Mouse (Mus musculus) embryonic fibroblast, embryonic 13.5 days (primary cell): ENCODE measurements around the gene Vmn1r173. TPM values are rescaled to one million over a fixed set of nuclear protein-coding genes. Genes with fewer than 3 reads are reported as not detected.
"Not testable (repeated sequence)": the region's sequence is repeated elsewhere in the genome, so short reads cannot be mapped to it uniquely, and the experiment has no call there.

Experiments used
- H3K27ac ChIP-seq: 2 replicates; pipeline ENCODE4 v1.5.1; 2012; ENCODE audit warnings: low read length, control low read depth, inconsistent platforms; ENCODE audit not compliant: insufficient read depth
- H3K4me1 ChIP-seq: 2 replicates; pipeline ENCODE4 v1.6.1; 2011; ENCODE audit warnings: low read length; ENCODE audit not compliant: control insufficient read depth, insufficient read depth
- H3K4me3 ChIP-seq: 2 replicates; pipeline ENCODE4 v1.5.1; 2011; ENCODE audit warnings: mild to moderate bottlenecking, control low read depth, low read length; ENCODE audit not compliant: insufficient read depth
- CTCF ChIP-seq: IDR thresholded peaks from 2 replicates; pipeline ENCODE4 v1.5.1; 2011; ENCODE audit warnings: mild to moderate bottlenecking, control low read depth, low read length, moderate library complexity, borderline replicate concordance; ENCODE audit not compliant: insufficient read depth
- POLR2A ChIP-seq: IDR thresholded peaks from 2 replicates; pipeline ENCODE4 v1.6.1; 2011; ENCODE audit warnings: low read depth, mild to moderate bottlenecking, control low read depth, low read length, moderate library complexity
- polyA plus RNA-seq: library from polyadenylated mRNA; stranded (reverse); fragments of >200 nt; gene quantifications from 2 replicates; pipeline ENCODE4 v1.2.4, GENCODE M21; 2011; ENCODE audit warnings: low read depth; ENCODE audit not compliant: missing spikeins, insufficient read length

Vmn1r173 gene
- polyA plus RNA-seq = not detected in 2 replicates

- H3K4me1 ChIP-seq, H3K27ac ChIP-seq, H3K4me3 ChIP-seq: not testable (repeated sequence)
These were observed at the start of gene Vmn1r173 for GRCm38 (mm10) chr7:23700403-23700802. Gene Vmn1r173 (plus strand): TSS chr7:23700703.

GRCm38 (mm10) chr7:23658016-23658415, 42.5 kb upstream of the Vmn1r173 start, which contains the start of gene Vmn1r172:
Gene Vmn1r172 (plus strand): TSS chr7:23658316.
- TF ChIP-seq POLR2A (no peak), CTCF (no peak)
- H3K4me3 ChIP-seq = no peak within 1 kb of the TSS
- H3K4me1 ChIP-seq = no peaks in the 10 kb centered on the region
- H3K27ac ChIP-seq = no peak within 1 kb of the TSS

GRCm38 (mm10) chr7:23751970-23752369, 51.5 kb downstream of the Vmn1r173 start, which contains the start of gene Vmn1r174:
Gene Vmn1r174 (plus strand): TSS chr7:23752270.
- H3K27ac ChIP-seq, H3K4me1 ChIP-seq, H3K4me3 ChIP-seq: not testable (repeated sequence)

Other genes with a start within 250 kb of the Vmn1r173 start
- gene Vmn1r167, start 193.5 kb upstream of the Vmn1r173 start, polyA plus RNA-seq = not detected in 2 replicates
- gene Vmn1r168, start 161.0 kb upstream of the Vmn1r173 start, polyA plus RNA-seq = not detected in 2 replicates
- not detected in 2 replicates for gene Vmn1r169, start 125.2 kb upstream of the Vmn1r173 start, polyA plus RNA-seq
- gene Vmn1r170, start 94.5 kb upstream of the Vmn1r173 start, polyA plus RNA-seq = not detected in 2 replicates
- not detected in 2 replicates for gene Vmn1r171, start 70.0 kb upstream of the Vmn1r173 start, polyA plus RNA-seq
- gene Vmn1r172, start 42.4 kb upstream of the Vmn1r173 start, polyA plus RNA-seq = not detected in 2 replicates
- gene Vmn1r174, start 51.6 kb downstream of the Vmn1r173 start, polyA plus RNA-seq = not detected in 2 replicates
- not detected in 2 replicates for gene Vmn1r175, start 109.9 kb downstream of the Vmn1r173 start, polyA plus RNA-seq
- gene Vmn1r176, start 136.7 kb downstream of the Vmn1r173 start, polyA plus RNA-seq = not detected in 2 replicates
- not detected in 2 replicates for gene Vmn1r177, start 165.7 kb downstream of the Vmn1r173 start, polyA plus RNA-seq
- gene Vmn1r178, start 191.3 kb downstream of the Vmn1r173 start, polyA plus RNA-seq = not detected in 2 replicates
- not detected in 2 replicates for gene Vmn1r179, start 226.3 kb downstream of the Vmn1r173 start, polyA plus RNA-seq
- gene Vmn1r180, start 249.9 kb downstream of the Vmn1r173 start, polyA plus RNA-seq = not detected in 2 replicates